Mouse (Mus musculus) embryonic facial prominence, embryonic 11.5 days (tissue): ENCODE results near the gene Tbc1d9b. TPM values are rescaled to one million over a fixed set of nuclear protein-coding genes. Genes with fewer than 3 reads are reported as not detected.

ENCODE experiments used
- ATAC-seq: fragments of 200-750 bp; cut with Nextera tagmentation; replicated peaks from 2 replicates; pipeline ENCODE4 v1.8.0; 2017; ENCODE audit warnings: low read depth; ENCODE audit not compliant: insufficient number of reproducible peaks, low FRiP score, low TSS enrichment
- DNase-seq: peaks from one replicate; pipeline ENCODE4 v3.0.0-alpha.2; 2015; ENCODE audit warnings: low spot score
- H3K27ac ChIP-seq: fragments of 300-500 bp; sonication (generic); replicated peaks from 2 replicates; pipeline ENCODE4 v1.5.1; 2014; ENCODE audit warnings: mild to moderate bottlenecking, low read depth, low read length, control low read depth
- H3K27me3 ChIP-seq: fragments of 300-500 bp; sonication (generic); 2 replicates; pipeline ENCODE4 v1.6.1; 2014; ENCODE audit warnings: mild to moderate bottlenecking, low read length, moderate library complexity, mixed read lengths; ENCODE audit not compliant: control insufficient read depth, insufficient read depth
- H3K36me3 ChIP-seq: fragments of 300-500 bp; sonication (generic); replicated peaks from 2 replicates; pipeline ENCODE4 v1.6.1; 2014; ENCODE audit warnings: low read depth, mild to moderate bottlenecking, low read length, moderate library complexity, mixed read lengths; ENCODE audit not compliant: control insufficient read depth, insufficient read depth
- H3K4me1 ChIP-seq: fragments of 300-500 bp; sonication (generic); 2 replicates; pipeline ENCODE4 v1.6.1; 2014; ENCODE audit warnings: low read length, mixed read lengths; ENCODE audit not compliant: control insufficient read depth, insufficient read depth
- H3K4me2 ChIP-seq: fragments of 300-500 bp; sonication (generic); 2 replicates; pipeline ENCODE4 v1.6.1; 2014; ENCODE audit warnings: low read depth, mild to moderate bottlenecking, control low read depth, low read length, moderate library complexity
- H3K4me3 ChIP-seq: fragments of 300-500 bp; sonication (generic); 2 replicates; pipeline ENCODE4 v1.5.1; 2014; ENCODE audit warnings: low read depth, low read length, control low read depth
- H3K9ac ChIP-seq: fragments of 300-500 bp; sonication (generic); replicated peaks from 2 replicates; pipeline ENCODE4 v1.6.1; 2014; ENCODE audit warnings: mild to moderate bottlenecking, control low read depth, low read length
- H3K9me3 ChIP-seq: fragments of 300-500 bp; sonication (generic); replicated peaks from 2 replicates; pipeline ENCODE4 v1.6.1; 2016; ENCODE audit warnings: mild to moderate bottlenecking, low read length, inconsistent platforms, mixed read lengths; ENCODE audit not compliant: control insufficient read depth
- WGBS: fragments of 180-500 bp; shearing (Covaris S2); extraction: QIAGEN DNeasy Blood & Tissue Kit; methylation state at CpG from one replicate; pipeline ENCODE4 v1.1.7; 2014; 5-methylcytosine and 5-hydroxymethylcytosine counted together
- polyA plus RNA-seq: library from polyadenylated mRNA; unstranded; fragments of >200 nt; fragmentation: Nextera tagmentation; extraction: Ambion mirVana; gene quantifications from 2 replicates; pipeline ENCODE4 v1.2.1, GENCODE M21; 2014

Tbc1d9b gene
- polyA plus RNA-seq, 1 experiment from 2014 or later = 26.0 TPM

DNA sequence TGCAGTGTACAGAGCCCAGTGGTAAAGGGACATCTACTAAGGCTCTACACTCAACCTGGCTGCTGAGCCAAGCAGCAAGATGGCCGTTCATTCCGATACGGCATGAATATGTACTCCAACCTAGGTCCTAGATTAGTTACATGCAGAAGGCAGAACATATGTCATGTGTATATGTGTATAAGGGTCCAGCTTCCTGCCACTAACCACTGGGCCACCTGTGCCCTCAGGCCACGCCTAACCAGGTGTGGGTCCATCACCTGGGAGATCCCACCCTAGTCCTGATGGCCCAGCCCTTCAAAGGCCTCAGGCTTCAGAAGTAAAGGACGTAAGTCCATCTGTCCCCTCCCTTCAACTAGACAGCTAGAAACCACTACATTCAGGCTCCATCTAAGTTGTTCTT is 76.8 kb downstream of the Tbc1d9b start:
- H3K9me3 ChIP-seq = no peaks in the 10 kb centered on the region
- no peaks in the 10 kb centered on the region; the same call in 1 of the 2 replicates for H3K4me1 ChIP-seq
- no peak overlapping the region for H3K4me2 ChIP-seq
- no peak overlapping the region for H3K27ac ChIP-seq
- no peak overlapping the region for H3K9ac ChIP-seq
- 95% methylated on average over 5 of the region's 5 CpGs for WGBS
- H3K27me3 ChIP-seq = no peaks in the 10 kb centered on the region
- ATAC-seq (no peak), DNase-seq (no peak)
- H3K36me3 ChIP-seq = peaks cover 7% of the 10 kb centered on the region
- no peak overlapping the region for H3K4me3 ChIP-seq

- no peaks in the 10 kb centered on the region for H3K9me3 ChIP-seq
- DNase-seq = peak; percentile 91
- WGBS = under 1% methylated on average over 24 of the region's 24 CpGs
- peak overlapping the region; percentile 94 for H3K4me3 ChIP-seq
- H3K4me2 ChIP-seq = peak overlapping the region; percentile 61
- H3K9ac ChIP-seq = peak overlapping the region; percentile 87
- peak; percentile 96 for ATAC-seq
- H3K27me3 ChIP-seq = no peaks in the 10 kb centered on the region
- no peaks in the 10 kb centered on the region; the same call in 1 of the 2 replicates for H3K4me1 ChIP-seq
- peak overlapping the region; percentile 82 for H3K27ac ChIP-seq
- H3K36me3 ChIP-seq = peaks cover 7% of the 10 kb centered on the region
Measured at GRCm38 (mm10) chr11:50210101-50210504, 78.9 kb downstream of the Tbc1d9b start.

- no peaks in the 10 kb centered on the region; the same call in 1 of the 2 replicates for H3K4me1 ChIP-seq
- ATAC-seq (peak; percentile 72), DNase-seq (peak; percentile 89)
- H3K4me2 ChIP-seq = peak within 1 kb of the TSS; percentile 61
- peak within 1 kb of the TSS; percentile 82 for H3K27ac ChIP-seq
- peak within 1 kb of the TSS; percentile 87 for H3K9ac ChIP-seq
- peaks cover 7% of the 10 kb centered on the region for H3K36me3 ChIP-seq
- H3K9me3 ChIP-seq = no peaks in the 10 kb centered on the region
- 2% methylated on average over 46 of the region's 48 CpGs for WGBS
- no peaks in the 10 kb centered on the region for H3K27me3 ChIP-seq
- peak within 1 kb of the TSS; percentile 94 for H3K4me3 ChIP-seq
Measured at GRCm38 (mm10) chr11:50210505-50211151, 79.4 kb downstream of the Tbc1d9b start, which contains the start of the genes Sqstm1 and Mgat4b. Sqstm1 (minus strand) TSS chr11:50210827. Mgat4b (plus strand) TSS chr11:50210890.

- peaks cover 6% of the 10 kb centered on the region for H3K36me3 ChIP-seq
- H3K27ac ChIP-seq = no peak overlapping the region
Measured at GRCm38 (mm10) chr11:50211322-50212059, 80.3 kb downstream of the Tbc1d9b start.

DNA sequence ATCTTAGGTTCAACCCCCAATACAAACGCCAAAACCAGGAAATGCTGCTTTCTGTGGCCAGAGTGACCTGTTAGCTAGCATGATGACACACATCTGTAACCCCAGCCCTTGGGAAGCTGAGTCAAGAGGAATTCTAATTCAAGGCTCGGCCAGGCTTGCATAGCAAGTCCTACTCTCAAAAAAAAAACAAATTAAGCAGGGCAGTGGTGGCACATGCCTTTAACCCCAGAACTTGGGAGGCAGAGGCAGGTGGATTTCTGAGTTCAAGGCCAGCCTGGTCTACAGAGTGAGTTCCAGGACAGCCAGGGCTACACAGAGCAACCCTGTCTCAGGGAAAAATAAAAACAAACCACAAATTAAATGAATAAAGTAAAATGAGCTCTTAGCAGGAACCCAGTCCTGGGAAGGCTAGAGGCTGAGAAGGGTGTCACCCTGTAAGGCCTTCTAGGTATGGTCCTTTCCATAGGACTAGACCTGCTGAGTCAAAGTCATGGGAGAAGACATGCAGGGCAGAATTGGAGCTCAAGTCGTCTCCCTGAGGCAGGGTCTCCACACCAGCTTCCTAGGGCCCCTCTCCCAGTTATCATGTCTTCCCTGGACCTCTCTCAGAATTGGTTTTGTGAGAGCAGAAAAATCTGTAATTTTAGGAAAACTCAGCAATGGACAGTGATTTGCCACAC is 81.0 kb downstream of the Tbc1d9b start:
- H3K27ac ChIP-seq = no peak overlapping the region
- no peaks in the 10 kb centered on the region for H3K9me3 ChIP-seq
- WGBS = 72% methylated on average over 3 of the region's 3 CpGs
- H3K4me1 ChIP-seq = peaks cover 3% of the 10 kb centered on the region
- ATAC-seq = no peak
- H3K27me3 ChIP-seq = no peaks in the 10 kb centered on the region
- H3K4me2 ChIP-seq = no peak overlapping the region
- H3K4me3 ChIP-seq = no peak overlapping the region
- H3K9ac ChIP-seq = no peak overlapping the region
- H3K36me3 ChIP-seq = peaks cover 2% of the 10 kb centered on the region; the same call in 1 of the 2 replicates
- DNase-seq = no peak

More at GRCm38 (mm10) chr11:50211322-50212059, 80.3 kb downstream of the Tbc1d9b start:
- 81% methylated on average over 3 of the region's 3 CpGs for WGBS
- Histone ChIP-seq H3K4me1 (peaks cover 2% of the 10 kb centered on the region), H3K9ac (peak overlapping the region; percentile 28), H3K9me3 (no peaks in the 10 kb centered on the region), H3K27me3 (no peaks in the 10 kb centered on the region), H3K4me3 (peak overlapping the region; percentile 94), H3K4me2 (no peak overlapping the region)
- ATAC-seq = no peak
- DNase-seq = no peak

GRCm38 (mm10) chr11:50212848-50213758 is 81.9 kb downstream of the Tbc1d9b start:
- Histone ChIP-seq H3K4me1 (peaks cover 3% of the 10 kb centered on the region), H3K36me3 (no peaks in the 10 kb centered on the region), H3K27ac (no peak overlapping the region), H3K27me3 (no peaks in the 10 kb centered on the region), H3K9me3 (no peaks in the 10 kb centered on the region), H3K9ac (no peak overlapping the region; the same call in 1 of the 2 replicates), H3K4me2 (no peak overlapping the region), H3K4me3 (no peak overlapping the region)
- ATAC-seq (no peak), DNase-seq (no peak)
- WGBS = 71% methylated on average over 11 of the region's 11 CpGs

GRCm38 (mm10) chr11:50214631-50215030 is 83.4 kb downstream of the Tbc1d9b start:
- H3K4me1 ChIP-seq = peaks cover 3% of the 10 kb centered on the region; the same call in 1 of the 2 replicates
- DNase-seq (no peak), ATAC-seq (no peak)
- H3K4me3 ChIP-seq = no peak overlapping the region
- WGBS = 94% methylated on average over 6 of the region's 6 CpGs
- H3K36me3 ChIP-seq = no peaks in the 10 kb centered on the region
- no peak overlapping the region for H3K4me2 ChIP-seq
- no peaks in the 10 kb centered on the region for H3K9me3 ChIP-seq
- H3K9ac ChIP-seq = no peak overlapping the region
- no peak overlapping the region for H3K27ac ChIP-seq
- no peaks in the 10 kb centered on the region for H3K27me3 ChIP-seq
